Mouse (Mus musculus) MEL (cell line): ENCODE measurements around the gene Tmem116. TPM values are rescaled to one million over a fixed set of nuclear protein-coding genes. Genes with fewer than 3 reads are reported as not detected.

Experiments used
- DNase-seq: peaks from one replicate; pipeline ENCODE4 v3.0.0; 2011; ENCODE audit warnings: low read depth, low spot score
- H3K27ac ChIP-seq: 2 replicates; pipeline ENCODE4 v1.5.1; 2012; ENCODE audit warnings: low read depth, mild to moderate bottlenecking, control low read depth, low read length, moderate library complexity; ENCODE audit not compliant: control insufficient read depth
- H3K27me3 ChIP-seq, 2 experiments: fragments of 150-350 bp in 1 of 2; sonication (generic) in 1 of 2; 2 replicates each; pipeline ENCODE4 v1.6.1; 2012; ENCODE audit warnings: low read length in 2 of 2, mild to moderate bottlenecking in 2 of 2, improper control_type of control experiment in 1 of 2, moderate library complexity in 1 of 2; ENCODE audit not compliant: insufficient read depth in 2 of 2, control insufficient read depth in 1 of 2
- H3K36me3 ChIP-seq, 2 experiments: 2 replicates each; pipeline ENCODE4 v1.6.1; 2012 to 2014; ENCODE audit warnings: low read length in 2 of 2, improper control_type of control experiment in 1 of 2, inconsistent platforms in 1 of 2, mild to moderate bottlenecking in 1 of 2; ENCODE audit not compliant: insufficient read depth in 2 of 2, control insufficient read depth in 1 of 2
- H3K4me1 ChIP-seq, 2 experiments: fragments of 150-350 bp in 1 of 2; sonication (generic) in 1 of 2; 2 replicates each; pipeline ENCODE4 v1.6.1; 2012; ENCODE audit warnings: low read length in 2 of 2, improper control_type of control experiment in 1 of 2, mild to moderate bottlenecking in 1 of 2; ENCODE audit not compliant: insufficient read depth in 2 of 2, control insufficient read depth in 1 of 2
- H3K4me3 ChIP-seq, 2 experiments: fragments of 150-350 bp in 1 of 2; sonication (generic) in 1 of 2; 2 replicates each; pipeline ENCODE4 v1.5.1; 2012; ENCODE audit warnings: low read depth in 2 of 2, low read length in 2 of 2, mild to moderate bottlenecking in 2 of 2, moderate library complexity in 2 of 2, control low read depth in 1 of 2, improper control_type of control experiment in 1 of 2; ENCODE audit not compliant: control insufficient read depth in 1 of 2, insufficient read depth in 1 of 2
- H3K79me2 ChIP-seq: 2 replicates; pipeline ENCODE4 v1.6.1; 2012; ENCODE audit warnings: mild to moderate bottlenecking, low read length, moderate library complexity; ENCODE audit not compliant: control insufficient read depth, poor library complexity, insufficient read depth
- H3K9ac ChIP-seq: 2 replicates; pipeline ENCODE4 v1.6.1; 2012; ENCODE audit warnings: low read depth, mild to moderate bottlenecking, control low read depth, low read length, moderate library complexity; ENCODE audit not compliant: control insufficient read depth, poor library complexity, severe bottlenecking
- H3K9me3 ChIP-seq: fragments of 150-350 bp; sonication (generic); replicated peaks from 2 replicates; pipeline ENCODE4 v1.6.1; 2012; ENCODE audit warnings: mild to moderate bottlenecking, low read length, improper control_type of control experiment, moderate library complexity; ENCODE audit not compliant: insufficient read depth
- CTCF ChIP-seq, 3 experiments: IDR thresholded peaks in 2 of 3; conservative IDR thresholded peaks in 1 of 3; 2 replicates each; pipeline ENCODE4 v1.5.1; 2011 to 2012; ENCODE audit warnings: low read length in 3 of 3, low read depth in 2 of 3, mild to moderate bottlenecking in 2 of 3, improper control_type of control experiment in 1 of 3, inconsistent platforms in 1 of 3, mixed read lengths in 1 of 3, moderate library complexity in 1 of 3; ENCODE audit not compliant: control insufficient read depth in 1 of 3, insufficient read depth in 1 of 3, poor library complexity in 1 of 3, severe bottlenecking in 1 of 3
- E2F4 ChIP-seq: IDR thresholded peaks from 2 replicates; pipeline ENCODE4 v1.6.1; 2011; ENCODE audit warnings: low read depth, low read length, improper control_type of control experiment, borderline replicate concordance
- EP300 ChIP-seq, 2 experiments: IDR thresholded peaks; 2 replicates each; pipeline ENCODE4 v1.6.1; 2011; ENCODE audit warnings: improper control_type of control experiment in 2 of 2, low read length in 2 of 2, low read depth in 1 of 2, mild to moderate bottlenecking in 1 of 2
- ETS1 ChIP-seq: IDR thresholded peaks from 2 replicates; pipeline ENCODE4 v1.6.1; 2012; ENCODE audit warnings: low read depth, mild to moderate bottlenecking, inconsistent platforms, low read length, improper control_type of control experiment, moderate library complexity
- HCFC1 ChIP-seq: IDR thresholded peaks from 2 replicates; pipeline ENCODE4 v1.6.1; 2012; ENCODE audit warnings: low read depth, mild to moderate bottlenecking, inconsistent platforms, low read length, improper control_type of control experiment, moderate library complexity
- KAT2A ChIP-seq: conservative IDR thresholded peaks from 2 replicates; pipeline ENCODE4 v1.6.1; 2012; ENCODE audit warnings: low read depth, low read length, improper control_type of control experiment, inconsistent platforms
- MAX ChIP-seq: IDR thresholded peaks from 2 replicates; pipeline ENCODE4 v1.6.1; 2011; ENCODE audit warnings: low read length, improper control_type of control experiment
- MAZ ChIP-seq: IDR thresholded peaks from 2 replicates; pipeline ENCODE4 v1.6.1; 2012; ENCODE audit warnings: low read depth, mild to moderate bottlenecking, inconsistent platforms, low read length, improper control_type of control experiment
- MYB ChIP-seq: IDR thresholded peaks from 2 replicates; pipeline ENCODE4 v1.6.1; 2011; ENCODE audit warnings: mild to moderate bottlenecking, low read depth, low read length, improper control_type of control experiment
- POLR2A ChIP-seq, 2 experiments: IDR thresholded peaks; 2 replicates each; pipeline ENCODE4 v1.6.1; 2011 to 2012; ENCODE audit warnings: low read length in 2 of 2, mild to moderate bottlenecking in 2 of 2, control low read depth in 1 of 2, improper control_type of control experiment in 1 of 2, low read depth in 1 of 2, moderate library complexity in 1 of 2; ENCODE audit not compliant: control insufficient read depth in 1 of 2, insufficient read depth in 1 of 2, poor library complexity in 1 of 2
- POLR2AphosphoS5 ChIP-seq: IDR thresholded peaks from 2 replicates; pipeline ENCODE4 v1.6.1; 2012; ENCODE audit warnings: low read depth, borderline replicate concordance, mild to moderate bottlenecking, inconsistent platforms, low read length, moderate library complexity, mixed read lengths
- RAD21 ChIP-seq: IDR thresholded peaks from 2 replicates; pipeline ENCODE4 v1.6.1; 2011; ENCODE audit warnings: mild to moderate bottlenecking, low read depth, low read length, improper control_type of control experiment
- RCOR1 ChIP-seq: IDR thresholded peaks from 2 replicates; pipeline ENCODE4 v1.6.1; 2012; ENCODE audit warnings: low read depth, mild to moderate bottlenecking, inconsistent platforms, low read length, improper control_type of control experiment
- SIN3A ChIP-seq: IDR thresholded peaks from 2 replicates; pipeline ENCODE4 v1.6.1; 2012; ENCODE audit warnings: low read length, improper control_type of control experiment, inconsistent platforms
- SMC3 ChIP-seq: IDR thresholded peaks from 2 replicates; pipeline ENCODE4 v1.6.1; 2011; ENCODE audit warnings: low read depth, low read length, improper control_type of control experiment
- UBTF ChIP-seq: IDR thresholded peaks from 2 replicates; pipeline ENCODE4 v1.6.1; 2012; ENCODE audit warnings: low read depth, mild to moderate bottlenecking, inconsistent platforms, low read length, improper control_type of control experiment, moderate library complexity, borderline replicate concordance; ENCODE audit not compliant: insufficient read depth
- USF1 ChIP-seq: IDR thresholded peaks from 2 replicates; pipeline ENCODE4 v1.6.1; 2014; ENCODE audit warnings: low read depth, mild to moderate bottlenecking, inconsistent platforms, low read length, improper control_type of control experiment, moderate library complexity
- USF2 ChIP-seq, 2 experiments: IDR thresholded peaks; 2 replicates each; pipeline ENCODE4 v1.6.1; 2011 to 2012; ENCODE audit warnings: improper control_type of control experiment in 2 of 2, low read length in 2 of 2, borderline replicate concordance in 1 of 2, inconsistent platforms in 1 of 2, low read depth in 1 of 2, mild to moderate bottlenecking in 1 of 2; ENCODE audit not compliant: insufficient read depth in 1 of 2
- ZC3H11A ChIP-seq: IDR thresholded peaks from 2 replicates; pipeline ENCODE4 v1.6.1; 2012; ENCODE audit warnings: low read depth, mild to moderate bottlenecking, inconsistent platforms, low read length, improper control_type of control experiment
- ZMIZ1 ChIP-seq: IDR thresholded peaks from 2 replicates; pipeline ENCODE4 v1.6.1; 2012; ENCODE audit warnings: low read depth, mild to moderate bottlenecking, inconsistent platforms, low read length, improper control_type of control experiment, moderate library complexity
- ZNF384 ChIP-seq: IDR thresholded peaks from 2 replicates; pipeline ENCODE4 v1.6.1; 2012; ENCODE audit warnings: low read depth, mild to moderate bottlenecking, inconsistent platforms, low read length, improper control_type of control experiment
- polyA plus RNA-seq, 2 experiments: library from polyadenylated mRNA; stranded (reverse) in 1 of 2; unstranded in 1 of 2; fragments of >175 nt in 1 of 2; fragments of >200 nt in 1 of 2; gene quantifications; 2 replicates each; pipeline versions ENCODE4 v1.2.1 to v1.2.4; 2012; ENCODE audit warnings: low replicate concordance in 2 of 2, low read depth in 1 of 2; ENCODE audit not compliant: insufficient read length in 2 of 2, insufficient read depth in 1 of 2, missing spikeins in 1 of 2
- total RNA-seq: library from RNA; depleted of rRNA; stranded (reverse); fragments of 300-350 nt; gene quantifications from 2 replicates; pipeline ENCODE4 v1.2.3, GENCODE M21; 2012

Tmem116 gene
- total and polyA plus RNA-seq, 3 experiments = 1.7 to 2.6 TPM; not detected in 1

- no peak for TF ChIP-seq MAZ
- TF ChIP-seq KAT2A = peak; percentile 95
- TF ChIP-seq HCFC1 = peak; percentile 97
- TF ChIP-seq E2F4 = no peak
These were observed 94.3 kb downstream of the Tmem116 start, which contains the start of gene Mapkapk5 (continued) for GRCm38 (mm10) chr5:121545793-121546529.

GRCm38 (mm10) chr5:121546530-121546895 lies 94.8 kb downstream of the Tmem116 start:
- Histone ChIP-seq H3K27ac (peak overlapping the region; percentile 36; the same call in 1 of the 2 replicates), H3K9me3 (no peaks in the 10 kb centered on the region), H3K9ac (peak overlapping the region; percentile 74), H3K4me3 (peak overlapping the region; percentile 89 to 95), H3K4me1 (peaks cover 4 to 12% of the 10 kb centered on the region in 2 experiments), H3K36me3 (peaks cover 0 to 25% of the 10 kb centered on the region in 2 experiments; a peak in 2 of 4 replicates), H3K79me2 (peaks cover 36% of the 10 kb centered on the region), H3K27me3 (no peaks in the 10 kb centered on the region)
- peak; percentile 26 to 68 (median 57); a peak in 4 of 6 replicates for TF ChIP-seq CTCF (IDR thresholded peaks at IDR 0.05 in 2 of 3, conservative IDR thresholded peaks at IDR 0.05 in 1 of 3; ENCODE audit: control insufficient read depth in 1 of 3, insufficient read depth in 1 of 3, low read depth in 2 of 3, low read length in 3 of 3, poor library complexity in 1 of 3, severe bottlenecking in 1 of 3)
- TF ChIP-seq POLR2AphosphoS5 = no peak
- no peak for TF ChIP-seq MYB
- TF ChIP-seq ZNF384 = no peak
- TF ChIP-seq SMC3 = peak; percentile 67
- TF ChIP-seq SIN3A = no peak
- TF ChIP-seq MAX = no peak
- no peak for TF ChIP-seq RCOR1
- TF ChIP-seq USF2 (IDR thresholded peaks at IDR 0.05; ENCODE audit: borderline replicate concordance in 1 of 2, insufficient read depth in 1 of 2, low read depth in 1 of 2, low read length in 2 of 2) = no peak
- peak; percentile 39 for TF ChIP-seq RAD21
- TF ChIP-seq EP300 (IDR thresholded peaks at IDR 0.05; ENCODE audit: low read depth in 1 of 2, low read length in 2 of 2) = no peak
- peak; percentile 40; the same call in 1 of the 2 replicates for TF ChIP-seq ZC3H11A
- no peak for TF ChIP-seq ETS1
- TF ChIP-seq KAT2A = no peak
- no peak for TF ChIP-seq UBTF
- no peak for TF ChIP-seq ZMIZ1
- TF ChIP-seq USF1 = no peak
- TF ChIP-seq POLR2A (IDR thresholded peaks at IDR 0.05; ENCODE audit: control insufficient read depth in 1 of 2, insufficient read depth in 1 of 2, low read depth in 1 of 2, low read length in 2 of 2, poor library complexity in 1 of 2) = no peak
- peak; percentile 71 for DNase-seq
